Comparison of ENCODE assay signal across 11 mouse cellular contexts in genomic region chr4:111555426-111555825, GRCm38 (mm10).
"Had no signal": no experiment of that assay in that cellular context is flagged by ENCODE, and none has a peak within 500 bp of the region (broad histone marks: within the 10 kb centered on the region; RNA-seq: fewer than 3 reads in every experiment).

No protein-coding gene starts in this region.

- ATAC-seq: liver, embryonic 12.5 days had no signal

- DNase-seq: kidney, postnatal 25 days; layer of hippocampus, adult 9-11 months; liver; lung, adult 18-20 months; lung, postnatal 10 days; lung, postnatal 36 days; midbrain, embryonic 14.5 days; right cerebral cortex, postnatal 25 days; spleen, adult 18-20 months; thymus, postnatal 25 days had no signal
